Mouse (Mus musculus) kidney, postnatal 25 days (tissue): ENCODE data around the gene Mrps11.

Experiments used
- DNase-seq, 2 experiments: peaks; one replicate each; pipeline ENCODE4 v3.0.0; 2021; ENCODE audit warnings: mixed read lengths in 2 of 2

The Mrps11 gene

DNA sequence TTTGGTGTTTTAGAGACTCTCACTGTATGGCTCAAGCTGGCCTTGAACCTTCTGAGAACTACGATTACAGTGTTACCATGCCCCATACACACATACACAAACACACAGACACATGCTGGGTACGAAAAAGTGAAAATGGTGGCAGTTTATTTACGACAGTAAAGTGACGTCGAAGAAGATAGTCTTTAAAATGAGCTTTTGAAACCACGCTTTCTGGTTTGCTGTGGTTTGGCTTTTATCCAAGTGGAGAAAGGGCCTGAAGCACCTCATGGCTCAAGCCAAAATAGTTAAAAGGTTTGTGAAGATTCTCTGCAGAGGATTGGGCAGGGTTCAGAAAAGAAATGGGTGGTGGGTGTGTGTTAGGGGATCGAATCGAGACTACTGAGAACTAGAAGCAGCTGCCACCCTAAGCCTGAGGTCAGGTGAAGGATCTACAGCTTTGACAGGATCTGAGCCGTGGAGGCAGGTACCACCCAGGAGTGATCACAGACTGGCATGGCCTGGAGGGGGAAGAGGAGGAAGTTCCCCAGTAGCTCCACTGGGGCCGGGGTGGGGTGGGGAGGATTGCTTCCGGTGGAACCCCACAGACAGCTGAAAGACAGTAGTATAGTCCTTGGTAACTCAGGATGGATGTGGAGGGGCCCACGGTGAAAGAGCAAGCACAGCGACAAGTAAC, 11.1 kb downstream of the Mrps11 start:
- no peak for DNase-seq

DNA sequence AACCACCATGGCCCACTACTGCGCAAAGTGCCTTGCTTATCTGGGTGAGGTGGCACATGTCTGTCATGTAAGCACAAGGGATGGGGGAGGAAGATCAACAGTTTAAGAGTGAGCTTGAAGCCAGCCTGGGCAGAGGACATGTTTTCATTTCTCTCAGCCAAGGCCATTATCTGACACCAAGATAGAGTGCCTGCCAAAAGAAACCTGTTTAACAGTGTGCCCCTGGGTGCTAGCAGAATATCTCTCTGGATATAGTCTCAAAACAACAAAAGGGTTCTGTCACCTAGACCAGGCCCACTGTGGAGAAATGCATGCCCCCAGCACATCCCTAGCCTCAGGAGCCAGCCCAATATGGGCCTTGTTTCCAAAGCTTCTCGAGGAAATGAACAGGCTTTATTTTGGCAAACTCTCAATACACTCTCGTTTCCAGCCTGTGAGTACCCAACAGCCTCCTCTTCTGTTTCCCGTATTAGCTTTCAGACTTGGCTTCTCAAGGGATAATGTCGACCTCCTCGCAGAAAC, 11.7 kb downstream of the Mrps11 start:
- DNase-seq = no peak

DNA sequence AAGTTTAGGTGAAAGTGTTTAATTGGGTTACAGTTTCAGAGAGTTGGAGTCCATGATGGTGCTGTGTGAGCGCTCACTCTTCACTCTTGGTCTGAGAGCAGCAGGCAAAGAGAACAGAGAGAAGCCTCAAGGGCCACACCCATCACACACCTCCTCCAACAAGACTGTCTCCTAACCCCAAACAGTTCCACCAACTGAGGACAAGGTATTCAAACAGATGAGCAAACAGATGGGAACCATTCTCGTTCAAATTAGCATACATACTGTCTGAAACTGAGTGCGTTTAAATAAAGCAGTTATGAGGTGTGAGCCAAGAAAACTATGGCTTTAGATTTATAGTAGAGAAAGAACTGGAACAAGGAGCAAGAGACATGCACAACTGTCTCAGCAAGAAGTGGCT, 13.7 kb downstream of the Mrps11 start:
- no peak for DNase-seq

DNA sequence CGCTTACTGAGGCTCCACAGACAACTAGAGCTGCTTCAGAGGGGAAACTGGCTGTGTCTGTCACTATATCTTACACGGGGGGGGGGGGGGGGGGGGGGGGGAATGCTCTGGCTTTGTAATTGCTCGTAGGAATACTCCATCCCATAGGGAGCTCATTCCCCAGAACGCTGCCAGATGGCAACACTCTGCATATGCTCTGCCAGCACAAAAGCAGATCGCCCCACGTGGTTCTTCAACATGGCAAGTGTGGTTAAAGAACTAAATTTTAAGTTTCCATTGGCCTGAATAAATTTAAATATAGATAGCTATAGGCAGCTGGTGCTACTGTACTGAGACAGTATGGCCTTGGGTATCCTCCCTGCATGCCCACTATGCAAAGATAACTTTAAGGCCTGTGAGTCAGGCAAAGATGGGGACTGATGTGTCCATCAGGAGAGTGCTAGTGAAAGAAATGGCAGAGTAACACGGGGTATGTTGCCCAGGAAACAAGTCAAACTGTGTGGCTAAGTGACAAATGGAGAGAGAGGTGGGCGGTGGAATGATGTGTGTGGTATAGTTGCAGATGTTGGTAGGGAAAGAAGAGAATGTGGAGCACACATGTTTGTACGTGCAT, 15.0 kb downstream of the Mrps11 start:
- DNase-seq = no peak

DNA sequence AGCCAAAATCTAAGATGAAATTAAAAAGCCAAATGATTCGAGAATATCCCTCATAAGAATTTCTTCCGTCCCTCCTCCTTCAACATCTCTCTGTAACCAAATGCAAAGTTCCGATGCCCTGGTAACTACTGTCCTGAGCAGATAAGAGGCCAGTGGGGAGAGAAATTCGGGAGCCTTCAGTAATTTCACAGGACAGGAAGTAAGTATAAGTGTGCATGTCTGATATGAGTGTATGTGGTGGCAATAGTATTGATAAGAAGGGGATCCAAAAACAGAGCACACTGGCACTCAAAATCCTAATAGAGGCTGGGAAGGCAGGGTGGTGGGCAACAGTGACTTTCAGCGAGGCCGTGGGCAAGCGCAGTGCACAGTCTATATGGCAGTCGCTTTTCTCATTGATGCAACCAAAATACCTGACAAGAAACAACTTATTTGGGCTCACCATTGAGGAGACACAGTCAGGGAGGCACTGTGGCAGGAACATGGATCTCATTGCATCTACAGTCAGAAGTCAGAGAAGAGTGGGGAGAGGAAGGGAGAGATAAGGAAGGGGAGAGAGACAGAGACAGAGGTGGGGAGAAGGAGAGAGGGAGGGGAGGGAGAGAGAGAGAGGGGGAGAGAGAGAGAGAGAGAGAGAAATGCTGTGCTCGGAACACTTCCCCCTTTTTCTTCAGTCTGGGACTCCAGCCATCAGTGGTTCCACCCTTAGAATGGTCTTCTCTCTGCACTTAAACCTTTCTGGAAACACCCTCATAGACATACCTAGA, 17.0 kb downstream of the Mrps11 start:
- no peak for DNase-seq

DNA sequence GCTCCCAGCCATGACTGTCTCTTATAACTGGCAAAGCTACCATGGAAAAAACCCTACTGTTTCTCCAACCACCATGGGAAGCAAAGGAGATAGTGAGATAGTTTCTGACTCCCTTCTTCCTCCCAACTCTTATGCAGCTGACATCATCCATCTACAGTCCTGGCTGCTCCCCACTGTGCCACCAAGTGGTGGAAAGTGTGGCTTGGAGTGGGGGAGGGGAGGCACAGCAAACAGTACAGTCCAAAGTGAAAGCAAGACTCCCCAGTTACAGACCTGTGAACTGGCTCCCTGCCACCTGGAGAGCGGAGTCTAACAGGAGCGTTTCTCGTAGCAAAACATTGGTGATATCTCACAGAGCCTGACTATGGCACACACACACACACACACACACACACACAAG, 20.9 kb downstream of the Mrps11 start:
- peak; percentile 50 to 64 for DNase-seq

DNA sequence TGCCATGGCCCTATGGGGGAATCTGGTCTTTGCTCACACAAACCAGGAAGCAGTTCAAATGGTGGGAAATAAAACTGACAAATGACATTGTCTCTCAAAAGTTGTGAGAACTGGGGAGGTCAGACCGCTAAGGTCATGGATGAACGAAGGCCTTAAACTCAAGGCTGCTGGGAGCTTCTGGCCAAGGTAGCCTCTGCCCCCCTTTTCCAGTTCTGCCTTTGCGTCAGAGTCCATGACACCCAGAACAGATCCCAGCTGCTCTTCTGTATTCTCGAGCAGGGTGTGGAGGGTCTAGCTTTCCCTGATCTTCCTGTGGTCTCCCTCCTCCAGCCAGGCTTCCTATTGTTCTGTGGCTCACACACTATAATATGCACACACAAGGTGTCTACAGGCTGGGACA, 24.3 kb downstream of the Mrps11 start:
- DNase-seq = no peak

DNA sequence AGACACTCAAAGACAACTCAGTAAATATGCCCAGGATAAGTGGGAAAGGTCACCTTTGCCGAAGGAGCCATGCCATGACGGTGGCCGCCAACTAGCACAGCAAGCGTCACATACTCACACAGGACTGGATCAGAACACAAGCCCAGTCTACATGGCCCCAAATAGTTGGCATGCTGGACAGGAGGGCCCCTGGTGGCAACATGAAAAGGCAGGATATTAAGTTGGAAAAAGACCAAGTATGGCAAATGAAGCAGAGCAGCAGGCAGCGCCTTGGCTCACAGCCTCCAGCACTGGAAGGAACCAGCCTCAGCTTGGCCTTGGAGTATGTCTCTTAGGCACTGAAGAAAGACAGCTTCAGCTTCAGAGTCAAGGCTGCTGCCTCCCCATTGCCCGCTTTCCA, 30.9 kb downstream of the Mrps11 start:
- peak; percentile 40 to 74 for DNase-seq

DNA sequence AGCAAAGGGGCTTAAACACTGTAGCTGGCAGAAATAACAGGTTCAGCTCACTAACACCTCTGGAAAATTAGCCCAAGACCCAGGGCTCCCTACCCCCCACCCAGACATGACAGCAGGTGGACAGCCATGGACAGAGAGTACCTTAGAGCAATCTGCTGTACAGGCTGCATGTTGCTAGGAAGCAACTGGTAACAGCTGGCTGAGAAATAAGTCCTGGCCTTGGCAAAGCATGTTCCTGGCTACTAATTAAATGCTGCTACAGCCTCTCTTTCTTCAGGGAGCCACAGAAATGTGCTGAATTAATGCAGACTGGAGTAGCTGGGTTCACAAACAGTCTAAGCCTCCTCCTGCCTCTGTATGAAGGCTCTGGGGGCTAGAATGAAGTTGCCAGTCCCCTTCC, 31.8 kb downstream of the Mrps11 start:
- peak; percentile 42 to 71 for DNase-seq

DNA sequence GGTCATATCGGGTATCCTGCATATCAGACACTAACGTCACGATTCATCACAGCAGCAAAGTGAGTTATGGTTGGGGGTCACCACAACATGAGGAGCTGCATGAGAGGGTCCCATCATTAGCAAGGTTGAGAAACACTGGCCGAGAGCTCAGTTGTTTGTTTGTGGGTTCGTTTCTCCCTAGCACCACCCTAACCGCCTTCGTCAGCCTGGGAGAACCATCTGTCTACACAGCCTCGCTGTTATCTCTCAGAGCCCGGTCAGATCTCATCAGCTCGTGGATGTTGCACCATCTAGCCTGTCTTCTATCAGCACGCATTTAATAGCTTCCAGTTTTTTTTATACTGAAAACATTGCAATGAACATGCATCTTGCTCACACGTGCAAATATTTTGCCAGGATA, 35.4 kb downstream of the Mrps11 start:
- no peak for DNase-seq

DNA sequence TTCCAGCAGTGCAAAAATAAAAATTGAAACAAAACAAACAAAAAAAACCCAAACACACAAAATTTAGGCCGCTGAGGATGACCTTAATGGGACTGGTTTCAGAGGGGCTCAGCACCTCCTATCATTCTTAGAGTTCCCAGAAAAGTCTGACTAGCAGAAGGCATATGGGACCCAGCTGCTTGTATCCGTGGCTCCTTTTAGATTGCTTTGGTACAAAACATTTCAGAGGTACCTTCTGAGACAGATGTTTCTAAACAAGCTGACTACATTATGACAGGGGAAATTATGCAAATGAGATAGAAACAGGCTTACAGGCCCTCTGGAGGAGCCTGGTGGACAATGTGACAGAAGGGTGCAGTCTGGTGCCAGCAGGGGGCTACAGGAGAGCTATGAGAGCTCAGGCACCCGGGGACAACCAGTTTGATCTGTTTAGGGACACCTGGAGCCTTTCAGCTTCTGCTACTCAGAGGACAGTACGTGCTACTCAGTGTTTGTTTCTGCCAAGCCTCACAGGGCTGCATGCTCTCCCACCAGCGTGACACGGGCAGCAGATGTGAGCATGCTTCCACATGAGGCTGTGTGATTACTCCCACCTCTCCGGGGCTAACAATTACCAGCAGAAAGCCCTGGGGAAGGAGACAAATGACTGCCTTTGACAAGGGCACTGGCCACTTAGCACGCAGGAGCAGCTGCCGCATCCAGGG, 43.9 kb downstream of the Mrps11 start:
- DNase-seq = no peak

DNA sequence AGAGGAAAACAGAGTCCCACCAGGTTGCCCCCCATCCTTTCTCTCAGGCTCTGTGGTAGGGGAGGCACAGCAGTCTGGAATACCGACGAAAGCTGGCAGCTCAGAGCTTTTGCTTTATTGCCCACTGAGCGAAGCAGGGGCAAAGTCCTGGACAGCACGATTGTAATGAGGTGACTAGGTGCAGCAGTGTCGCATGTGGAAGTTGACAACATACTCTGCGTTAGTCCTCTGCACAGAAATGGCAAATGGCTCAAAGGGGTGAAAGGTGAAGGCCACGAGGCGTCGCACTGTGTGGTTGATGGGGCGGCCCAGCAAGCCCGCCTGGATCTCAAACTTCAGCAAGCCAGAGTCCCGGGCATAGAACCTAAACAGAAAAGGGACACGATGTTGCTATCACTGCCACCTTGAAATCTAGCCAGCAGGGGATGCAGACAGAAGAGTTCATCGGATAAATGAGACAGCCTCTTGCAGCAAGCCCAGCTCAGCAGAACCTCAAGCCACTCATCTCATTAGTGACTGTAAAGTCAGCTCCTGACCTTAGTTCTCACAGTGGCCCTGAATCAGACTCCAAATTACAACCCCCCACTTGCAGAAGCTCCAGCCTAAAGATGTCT, 44.9 kb downstream of the Mrps11 start:
- no peak for DNase-seq

DNA sequence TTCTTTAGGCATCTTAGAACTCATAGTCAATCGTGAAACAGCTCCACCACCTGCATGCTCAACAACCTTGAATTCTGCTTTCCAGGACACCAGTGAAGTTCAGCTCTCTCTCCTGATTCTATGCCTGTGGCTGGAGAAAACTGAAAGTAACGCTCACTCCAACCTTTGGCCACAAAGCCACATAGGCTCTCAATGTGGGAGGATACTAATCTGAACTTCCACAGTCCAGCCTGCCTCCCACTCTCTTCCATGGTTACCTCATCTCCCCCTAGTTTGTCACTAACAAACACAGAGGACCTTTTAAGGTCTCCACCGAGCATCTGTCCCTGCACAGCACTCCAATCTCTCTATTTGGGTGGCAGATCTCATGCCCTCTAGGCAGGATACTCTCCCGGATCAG, 52.7 kb downstream of the Mrps11 start:
- DNase-seq = no peak

DNA sequence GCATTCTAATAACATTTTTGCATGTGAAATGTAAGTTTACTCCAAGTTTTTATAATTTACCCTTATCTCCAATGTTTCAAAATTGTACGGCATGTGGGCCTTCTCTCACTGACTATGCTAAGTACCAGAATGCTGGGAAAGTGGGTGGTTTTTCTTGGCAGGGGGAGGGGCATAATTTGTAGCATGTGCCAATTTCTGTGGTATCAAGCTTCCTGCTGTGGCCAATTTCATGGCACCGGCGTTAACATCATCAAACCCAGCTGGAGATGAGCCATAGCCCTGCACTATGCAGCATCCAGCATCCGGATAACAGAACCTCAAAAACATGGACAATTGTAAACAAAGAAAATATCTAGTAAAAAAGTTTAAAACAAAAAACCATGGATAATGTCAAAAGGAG, 54.3 kb downstream of the Mrps11 start:
- DNase-seq = no peak

DNA sequence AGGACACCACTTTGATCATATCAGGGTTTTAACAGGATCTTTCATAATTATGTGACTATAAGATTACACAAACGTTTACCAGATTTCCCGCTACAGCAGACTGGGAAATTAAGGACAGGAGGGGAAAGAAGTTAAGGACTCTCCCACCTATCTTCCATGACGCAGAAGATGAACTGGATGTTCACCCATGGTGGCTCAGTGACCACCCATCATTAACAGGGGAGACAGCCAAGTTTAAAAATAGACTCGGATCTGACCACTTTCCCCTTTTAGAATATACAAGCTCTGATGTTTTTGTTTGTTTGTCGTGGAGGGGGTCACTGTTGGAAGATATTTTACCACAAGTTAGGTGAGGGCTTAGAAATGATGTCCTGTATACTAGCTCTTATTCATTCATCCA, 58.7 kb downstream of the Mrps11 start:
- no peak for DNase-seq
